Mouse (Mus musculus): ENCODE measurements around the gene 3110082I17Rik. TPM values are rescaled to one million over a fixed set of nuclear protein-coding genes. Genes with fewer than 3 reads are reported as not detected.

The 3110082I17Rik gene
- total RNA-seq, 2 experiments from 2014 or later: 16.3 to 17.9 TPM

- peak; percentile 76 to 77 for DNase-seq (ENCODE audit: extremely low spot score in 1 of 2, low spot score in 2 of 2)
- Histone ChIP-seq H3K27ac (peak within 1 kb of the TSS; percentile 94), H3K4me3 (peak within 1 kb of the TSS; percentile 89)
- TF ChIP-seq CTCF (IDR thresholded peaks at IDR 0.05): peak; percentile 61
- intact Hi-C loops (cut with DNase I): loop anchor here (1.0 to 2.0 kb wide), 2 partner anchors 43 to 73 kb away; partner anchors contain the start of gene Get4
Observed at GRCm38 (mm10) chr5:139325395-139325966, 134.8 kb downstream of the 3110082I17Rik start, which contains the start of gene Adap1. Adap1 (minus strand) TSS chr5:139325622.

DNA sequence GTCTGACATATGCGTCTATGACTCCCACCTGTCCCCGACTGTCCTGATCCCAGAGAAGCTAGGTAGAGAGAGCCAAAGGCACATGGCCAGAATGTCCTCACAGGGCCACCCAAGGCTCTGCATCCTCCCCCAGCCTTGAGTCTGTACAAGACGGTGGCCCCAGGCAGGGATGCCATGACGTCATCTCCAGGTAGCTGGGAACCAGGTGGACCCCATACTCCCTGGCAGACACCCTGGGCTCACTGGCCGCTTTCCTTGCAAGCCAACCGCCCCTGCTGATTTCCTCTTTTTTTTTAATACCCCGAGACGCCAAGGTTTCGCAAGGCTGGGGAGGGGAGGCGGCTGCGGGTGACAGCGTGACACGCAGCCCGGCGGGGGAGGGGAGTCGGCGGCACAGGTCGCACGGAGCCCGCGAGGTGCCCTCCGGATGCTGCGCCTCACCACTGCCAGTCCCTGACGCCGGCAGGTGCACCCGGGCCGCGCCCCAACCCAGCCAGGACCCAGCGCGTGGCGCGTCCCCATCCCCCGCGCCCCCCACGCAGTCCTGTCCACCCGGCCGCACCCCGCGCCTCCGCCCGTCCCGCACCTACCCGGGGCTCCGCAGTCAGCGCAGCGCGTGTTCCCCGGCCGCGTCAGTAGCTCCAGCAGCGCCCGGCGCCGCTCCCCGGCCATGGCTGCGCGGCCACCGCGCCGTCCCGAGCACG is 135.5 kb downstream of the 3110082I17Rik start:
- Histone ChIP-seq H3K4me3 (peak overlapping the region; percentile 89), H3K27ac (peak overlapping the region; percentile 94)
- intact Hi-C loops (cut with DNase I): loop anchor here (1.0 to 5.0 kb wide), 3 partner anchors 43 to 123 kb away; partner anchors contain the start of genes Get4 and Sun1
- no peak for TF ChIP-seq CTCF (IDR thresholded peaks at IDR 0.05)
- DNase-seq (ENCODE audit: extremely low spot score in 1 of 2, low spot score in 2 of 2): peak; percentile 50 to 60

GRCm38 (mm10) chr5:139324045-139324491 is 136.3 kb downstream of the 3110082I17Rik start:
- peak; percentile 3 for TF ChIP-seq CTCF (IDR thresholded peaks at IDR 0.05)
- intact Hi-C loops (cut with DNase I): loop anchor here (2.0 to 5.0 kb wide), 2 partner anchors 71 to 122 kb away; partner anchors contain the start of genes Get4 and Sun1
- DNase-seq (ENCODE audit: extremely low spot score in 1 of 2, low spot score in 2 of 2): peak; percentile 40 to 58
- Histone ChIP-seq H3K4me3 (peak overlapping the region; percentile 89), H3K27ac (peak overlapping the region; percentile 94)

GRCm38 (mm10) chr5:139323260-139323924 is 136.9 kb downstream of the 3110082I17Rik start:
- intact Hi-C loops (cut with DNase I): loop anchor here (5.0 kb wide), 1 partner anchor 121 kb away; the partner anchor contains the start of gene Sun1
- no peak for TF ChIP-seq CTCF (IDR thresholded peaks at IDR 0.05)
- Histone ChIP-seq H3K27ac (peak overlapping the region; percentile 94), H3K4me3 (peak overlapping the region; percentile 89)
- peak in 1 of 2 experiments; percentile 22 for DNase-seq (ENCODE audit: extremely low spot score in 1 of 2, low spot score in 2 of 2)

GRCm38 (mm10) chr5:139321331-139321730 is 139.0 kb downstream of the 3110082I17Rik start:
- no peak for DNase-seq (ENCODE audit: extremely low spot score in 1 of 2, low spot score in 2 of 2)
- no peak for TF ChIP-seq CTCF (IDR thresholded peaks at IDR 0.05)
- Histone ChIP-seq H3K4me3 (no peak overlapping the region), H3K27ac (peak overlapping the region; percentile 56)
- intact Hi-C loops (cut with DNase I): loop anchor here (5.0 kb wide), 1 partner anchor 119 kb away; the partner anchor contains the start of gene Sun1

DNA sequence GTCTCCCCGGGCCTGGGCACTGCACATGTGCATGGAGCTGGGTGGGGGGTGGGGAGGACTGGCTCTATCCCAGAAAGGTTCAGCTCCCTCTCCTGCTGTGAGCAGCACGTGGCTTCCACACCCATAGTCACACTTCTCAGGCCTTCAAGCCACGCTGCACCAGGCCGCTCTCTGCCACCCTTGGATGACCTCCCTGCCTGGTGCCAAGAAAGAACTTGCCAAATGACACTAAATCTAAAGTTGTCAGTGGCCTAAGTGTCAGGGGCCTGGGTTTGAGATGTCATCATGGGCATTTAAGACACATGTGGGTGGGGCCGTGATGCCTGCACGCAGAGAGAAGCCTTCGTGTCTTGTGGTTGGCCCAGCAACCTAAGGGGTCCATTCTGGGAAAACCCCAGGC is 139.9 kb downstream of the 3110082I17Rik start:
- no peak overlapping the region for H3K4me3 ChIP-seq
- peak overlapping the region; percentile 56 for H3K27ac ChIP-seq
- no peak for TF ChIP-seq CTCF (IDR thresholded peaks at IDR 0.05)
- no peak for DNase-seq (ENCODE audit: extremely low spot score in 1 of 2, low spot score in 2 of 2)
- intact Hi-C loops (cut with DNase I): loop anchor here (5.0 kb wide), 1 partner anchor 118 kb away; the partner anchor contains the start of gene Sun1

- Histone ChIP-seq H3K4me3 (peak overlapping the region; percentile 16; the same call in 1 of the 2 replicates), H3K27ac (peak overlapping the region; percentile 73)
- no peak for TF ChIP-seq CTCF (IDR thresholded peaks at IDR 0.05)
- DNase-seq (ENCODE audit: extremely low spot score in 1 of 2, low spot score in 2 of 2): peak; percentile 64 to 67
- intact Hi-C loops (cut with DNase I): no loop called here
Observed at GRCm38 (mm10) chr5:139317751-139318504, 142.4 kb downstream of the 3110082I17Rik start.

- Histone ChIP-seq H3K4me3 (no peak overlapping the region), H3K27ac (peak overlapping the region; percentile 73)
- no peak for DNase-seq (ENCODE audit: extremely low spot score in 1 of 2, low spot score in 2 of 2)
- intact Hi-C loops (cut with DNase I): no loop called here
- no peak for TF ChIP-seq CTCF (IDR thresholded peaks at IDR 0.05)
Observed at GRCm38 (mm10) chr5:139316982-139317675, 143.2 kb downstream of the 3110082I17Rik start.

DNA sequence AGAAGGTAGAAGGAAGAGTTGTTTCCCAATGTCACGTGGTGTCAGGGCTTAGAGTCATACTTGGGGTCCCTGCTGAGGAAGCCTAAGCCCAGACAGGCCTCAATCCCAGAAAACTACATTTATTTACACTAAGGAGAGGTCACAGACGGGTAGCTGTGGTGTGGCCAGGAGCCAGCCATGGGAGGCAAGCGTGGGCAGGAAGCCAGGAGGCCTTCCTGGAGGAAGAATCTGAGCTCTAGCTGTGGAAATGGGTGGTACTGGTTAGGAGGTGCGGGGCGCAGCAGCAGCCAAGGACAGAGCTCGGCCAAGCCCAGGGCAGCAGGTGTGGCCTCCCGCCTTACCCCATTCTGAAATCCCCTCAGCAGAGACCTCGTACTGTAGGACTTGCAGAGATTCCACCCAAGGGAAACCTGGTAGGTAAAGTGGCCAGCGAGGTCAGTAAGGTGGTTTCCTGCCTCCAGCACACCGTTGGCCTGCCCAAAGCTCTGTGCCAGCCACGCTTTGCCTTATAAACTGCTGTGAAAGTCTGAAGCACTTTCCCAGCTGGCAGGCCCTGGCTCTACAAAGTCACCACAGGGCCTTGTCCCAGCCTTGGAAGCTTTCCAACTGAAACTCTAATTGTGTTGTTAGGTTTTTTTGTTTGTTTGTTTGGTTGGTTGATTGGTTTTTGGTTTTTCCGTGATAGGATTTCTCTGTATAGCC is 145.2 kb downstream of the 3110082I17Rik start:
- no peak overlapping the region for H3K27ac ChIP-seq
- no peak overlapping the region for H3K4me3 ChIP-seq
- intact Hi-C loops (cut with DNase I): no loop called here
- DNase-seq (ENCODE audit: extremely low spot score in 1 of 2, low spot score in 2 of 2): no peak
- no peak for TF ChIP-seq CTCF (IDR thresholded peaks at IDR 0.05)

- no peak for TF ChIP-seq CTCF (IDR thresholded peaks at IDR 0.05)
- no peak overlapping the region for H3K4me3 ChIP-seq
- intact Hi-C loops (cut with DNase I): no loop called here
- no peak overlapping the region for H3K27ac ChIP-seq
- DNase-seq (ENCODE audit: extremely low spot score in 1 of 2, low spot score in 2 of 2): no peak
Observed at GRCm38 (mm10) chr5:139313536-139313935, 146.8 kb downstream of the 3110082I17Rik start.

Data from left cerebral cortex, adult 2 months (tissue).